Mouse (Mus musculus) bone marrow, adult 2 months (tissue): ENCODE measurements around the gene Bcar3. TPM values are rescaled to one million over a fixed set of nuclear protein-coding genes. Genes with fewer than 3 reads are reported as not detected.

ENCODE experiments used
- H3K27ac ChIP-seq: fragments of 200-500 bp; 2 replicates; pipeline ENCODE4 v1.5.1; 2012; ENCODE audit warnings: low read depth, mild to moderate bottlenecking, control low read depth, inconsistent platforms, low read length; ENCODE audit not compliant: control insufficient read depth, poor library complexity, insufficient read depth
- H3K4me1 ChIP-seq: fragments of 200-500 bp; 2 replicates; pipeline ENCODE4 v1.6.1; 2011; ENCODE audit warnings: low read length; ENCODE audit not compliant: control insufficient read depth, insufficient read depth
- H3K4me3 ChIP-seq: fragments of 200-500 bp; replicated peaks from 2 replicates; pipeline ENCODE3; 2011; ENCODE audit warnings: mild to moderate bottlenecking, low read depth, low read length, control low read depth; ENCODE audit not compliant: control insufficient read depth
- CTCF ChIP-seq: fragments of 200-500 bp; IDR thresholded peaks from 2 replicates; pipeline ENCODE4 v1.5.1; 2011; ENCODE audit warnings: low read length, control low read depth; ENCODE audit not compliant: control insufficient read depth, insufficient read depth
- POLR2A ChIP-seq: fragments of 200-500 bp; IDR thresholded peaks from 2 replicates; pipeline ENCODE4 v1.6.1; 2011; ENCODE audit warnings: low read depth, mild to moderate bottlenecking, control low read depth, low read length, borderline replicate concordance; ENCODE audit not compliant: control insufficient read depth
- WGBS: fragments of 180-500 bp; shearing (Covaris S2); methylation state at CpG from one replicate; pipeline ENCODE4 v1.1.7; 2018; 5-methylcytosine and 5-hydroxymethylcytosine counted together
- polyA plus RNA-seq: library from polyadenylated mRNA; stranded (reverse); fragments of >200 nt; gene quantifications from 2 replicates; pipeline ENCODE4 v1.2.4, GENCODE M21; 2011; ENCODE audit warnings: low replicate concordance; ENCODE audit not compliant: missing spikeins, insufficient read depth, insufficient read length

Bcar3 gene
- polyA plus RNA-seq, 1 experiment: 2.2 TPM

GRCm38 (mm10) chr3:122520875-122521274 lies 226.9 kb downstream of the Bcar3 start:
- no peak for TF ChIP-seq POLR2A
- no peak for TF ChIP-seq CTCF
- 32% methylated on average over 4 of the region's 4 CpGs for WGBS
- Histone ChIP-seq H3K27ac (no peak overlapping the region), H3K4me1 (no peaks in the 10 kb centered on the region; the same call in 1 of the 2 replicates), H3K4me3 (no peak overlapping the region)

GRCm38 (mm10) chr3:122521294-122521693 lies 227.4 kb downstream of the Bcar3 start:
- TF ChIP-seq POLR2A (no peak), CTCF (no peak)
- WGBS: 30% methylated on average over 1 of the region's 1 CpGs
- Histone ChIP-seq H3K27ac (no peak overlapping the region), H3K4me3 (no peak overlapping the region), H3K4me1 (no peaks in the 10 kb centered on the region; the same call in 1 of the 2 replicates)

GRCm38 (mm10) chr3:122528477-122528876 lies 234.5 kb downstream of the Bcar3 start:
- TF ChIP-seq POLR2A: no peak
- no peak for TF ChIP-seq CTCF
- H3K4me1 ChIP-seq: no peaks in the 10 kb centered on the region
- no peak overlapping the region for H3K27ac ChIP-seq
- WGBS: 80% methylated on average over 3 of the region's 3 CpGs
- no peak overlapping the region for H3K4me3 ChIP-seq

- no peak overlapping the region for H3K27ac ChIP-seq
- TF ChIP-seq CTCF (no peak), POLR2A (no peak)
- no peak overlapping the region for H3K4me3 ChIP-seq
- H3K4me1 ChIP-seq: no peaks in the 10 kb centered on the region
- WGBS: 80% methylated on average over 8 of the region's 8 CpGs
These were observed 242.2 kb downstream of the Bcar3 start for GRCm38 (mm10) chr3:122535938-122536703.

- H3K27ac ChIP-seq: no peak overlapping the region
- WGBS: 81% methylated on average over 2 of the region's 2 CpGs
- TF ChIP-seq POLR2A (no peak), CTCF (no peak)
- H3K4me3 ChIP-seq: no peak overlapping the region
- H3K4me1 ChIP-seq: no peaks in the 10 kb centered on the region
These were observed 244.9 kb downstream of the Bcar3 start for GRCm38 (mm10) chr3:122538851-122539250.

GRCm38 (mm10) chr3:122539961-122540690 lies 246.2 kb downstream of the Bcar3 start:
- H3K4me3 ChIP-seq: no peak overlapping the region
- TF ChIP-seq CTCF: no peak
- no peak for TF ChIP-seq POLR2A
- H3K27ac ChIP-seq: no peak overlapping the region
- H3K4me1 ChIP-seq: no peaks in the 10 kb centered on the region
- WGBS: 74% methylated on average over 17 of the region's 17 CpGs

- TF ChIP-seq CTCF (no peak), POLR2A (no peak)
- no peaks in the 10 kb centered on the region for H3K4me1 ChIP-seq
- 73% methylated on average over 4 of the region's 4 CpGs for WGBS
These were observed 247.0 kb downstream of the Bcar3 start for GRCm38 (mm10) chr3:122540918-122541317.

GRCm38 (mm10) chr3:122545346-122545745 lies 251.4 kb downstream of the Bcar3 start:
- Histone ChIP-seq H3K27ac (no peak overlapping the region), H3K4me1 (peaks cover 3% of the 10 kb centered on the region), H3K4me3 (no peak overlapping the region)
- TF ChIP-seq POLR2A (no peak), CTCF (no peak)
- WGBS: 13% methylated on average over 2 of the region's 2 CpGs

More at GRCm38 (mm10) chr3:122540918-122541317, 247.0 kb downstream of the Bcar3 start:
- Histone ChIP-seq H3K4me3 (no peak overlapping the region), H3K27ac (no peak overlapping the region)
